Mouse (Mus musculus): Measurements from ENCODE around the gene Ttc34.

The Ttc34 gene

GRCm38 (mm10) chr4:154856882-154857281 lies 19.6 kb downstream of the Ttc34 start:
- DNase-seq (ENCODE audit: low read depth, low spot score), result no peak

GRCm38 (mm10) chr4:154857366-154858240 lies 20.3 kb downstream of the Ttc34 start:
- DNase-seq (ENCODE audit: low read depth, low spot score), result no peak

DNA sequence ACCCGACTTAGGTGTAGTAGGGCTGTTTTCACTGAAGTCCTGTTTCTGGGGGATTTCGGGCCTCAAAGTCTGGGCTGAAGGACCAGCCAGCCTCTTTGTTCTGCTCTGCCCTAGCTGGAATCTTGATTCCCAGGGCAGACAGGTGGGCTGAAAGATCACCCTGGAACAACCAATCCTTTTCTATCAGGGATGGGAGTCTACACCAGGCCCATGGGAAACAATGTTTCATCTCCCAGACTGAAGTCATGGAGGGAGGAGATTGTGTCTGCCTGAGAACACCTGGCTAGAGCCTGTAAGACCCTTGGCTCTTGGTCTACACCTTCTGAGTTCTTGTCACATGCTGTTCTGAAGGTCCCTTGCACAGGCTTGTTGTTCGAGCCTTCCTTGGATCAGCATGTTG lies 21.3 kb downstream of the Ttc34 start:
- DNase-seq (ENCODE audit: low read depth, low spot score), result no peak

DNA sequence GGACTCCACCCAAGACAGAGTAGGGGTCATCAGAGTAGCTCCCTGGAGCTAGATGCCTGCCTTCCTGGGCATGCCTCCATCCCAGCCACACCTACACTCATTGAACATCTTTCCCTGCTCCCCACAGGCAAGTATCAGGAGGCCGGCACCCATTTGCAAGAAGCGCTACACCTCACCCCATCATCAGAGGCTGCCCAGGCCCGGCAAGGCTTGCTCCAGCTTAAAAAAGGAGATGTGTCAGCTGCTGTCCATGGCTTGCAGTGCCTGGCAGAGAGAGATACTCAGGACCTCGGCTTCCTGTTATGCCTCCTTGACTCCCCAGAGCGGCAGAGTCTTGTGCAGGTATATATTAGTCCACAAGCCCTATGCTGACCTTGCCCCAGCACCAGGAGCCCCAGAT lies 24.7 kb downstream of the Ttc34 start:
- no peak for DNase-seq (ENCODE audit: low read depth, low spot score)

GRCm38 (mm10) chr4:154863436-154863935 lies 26.2 kb downstream of the Ttc34 start:
- DNase-seq (ENCODE audit: low read depth, low spot score), result no peak

DNA sequence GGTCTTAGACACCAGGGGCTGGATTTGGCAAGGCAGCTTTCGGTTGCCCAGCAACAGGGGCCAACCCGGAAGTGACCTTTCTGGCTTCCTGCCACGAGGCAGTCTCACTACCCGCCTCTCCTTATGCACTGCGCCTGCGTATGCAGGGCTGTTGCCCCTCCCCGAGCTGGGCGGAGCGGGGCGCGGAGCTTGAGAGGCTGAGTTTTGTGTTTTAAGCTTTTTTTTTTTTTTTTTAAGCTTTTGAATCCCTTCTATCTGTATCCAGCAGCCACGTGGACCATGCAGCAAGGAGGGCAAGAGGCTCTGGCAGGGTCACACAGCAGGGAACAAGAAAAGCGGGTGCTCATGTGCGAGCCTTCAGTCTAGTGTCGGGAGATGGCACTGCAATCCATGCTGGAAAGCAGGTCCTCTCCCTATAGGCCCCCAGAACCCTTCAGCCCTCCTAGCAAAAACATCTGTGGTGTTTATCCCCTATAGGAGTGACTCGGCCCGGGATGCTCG lies 27.1 kb downstream of the Ttc34 start:
- peak; percentile 79 for DNase-seq (ENCODE audit: low read depth, low spot score)

GRCm38 (mm10) chr4:154864961-154865760 lies 27.9 kb downstream of the Ttc34 start:
- no peak for DNase-seq (ENCODE audit: low read depth, low spot score)

DNA sequence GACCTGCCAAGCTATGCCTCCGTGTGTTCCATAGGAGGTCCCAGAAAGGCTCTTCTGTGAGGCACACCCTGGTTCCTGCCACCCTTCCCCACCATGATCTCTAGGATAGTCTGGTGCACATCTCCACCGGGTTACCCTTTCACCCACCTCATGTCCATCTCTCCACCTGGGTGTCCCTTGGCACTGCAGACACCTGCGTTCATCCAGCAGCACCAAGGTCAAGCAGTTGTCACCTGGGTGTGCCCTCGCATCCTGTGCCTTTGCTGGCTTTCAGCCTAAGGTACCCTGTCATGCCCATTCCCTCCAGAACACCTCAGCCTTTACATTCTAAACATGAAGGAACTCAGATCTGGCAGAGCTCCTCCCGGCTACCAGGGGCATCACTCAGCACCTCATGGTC lies 29.1 kb downstream of the Ttc34 start:
- no peak for DNase-seq (ENCODE audit: low read depth, low spot score)

DNA sequence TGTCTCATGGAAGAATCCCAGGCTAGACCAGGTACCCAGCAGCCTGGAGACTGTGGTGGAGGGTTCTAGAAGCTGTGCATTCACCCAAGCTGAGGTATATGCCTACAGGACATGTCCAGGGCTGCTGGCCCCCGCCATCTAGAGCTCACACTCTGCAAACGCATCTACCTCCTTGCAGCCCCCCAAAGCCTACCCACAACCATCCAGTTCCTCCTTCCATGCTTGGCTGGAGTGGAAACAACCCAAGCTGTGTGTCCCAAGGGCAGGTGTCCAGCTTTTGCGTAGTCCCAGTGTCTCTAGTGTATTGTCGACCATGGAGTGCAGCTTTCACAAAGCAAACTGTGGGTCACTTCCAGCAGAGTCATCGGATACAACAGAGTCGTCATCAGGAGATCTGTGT lies 30.0 kb downstream of the Ttc34 start:
- no peak for DNase-seq (ENCODE audit: low read depth, low spot score)

GRCm38 (mm10) chr4:154869440-154869839 lies 32.2 kb downstream of the Ttc34 start, which contains the start of gene Mmel1:
TSS of gene Mmel1 (plus strand) at chr4:154869585.
- no peak for DNase-seq (ENCODE audit: low read depth, low spot score)

- no peak for DNase-seq (ENCODE audit: low read depth, low spot score)
Measured at GRCm38 (mm10) chr4:154870721-154871120, 33.5 kb downstream of the Ttc34 start.

DNA sequence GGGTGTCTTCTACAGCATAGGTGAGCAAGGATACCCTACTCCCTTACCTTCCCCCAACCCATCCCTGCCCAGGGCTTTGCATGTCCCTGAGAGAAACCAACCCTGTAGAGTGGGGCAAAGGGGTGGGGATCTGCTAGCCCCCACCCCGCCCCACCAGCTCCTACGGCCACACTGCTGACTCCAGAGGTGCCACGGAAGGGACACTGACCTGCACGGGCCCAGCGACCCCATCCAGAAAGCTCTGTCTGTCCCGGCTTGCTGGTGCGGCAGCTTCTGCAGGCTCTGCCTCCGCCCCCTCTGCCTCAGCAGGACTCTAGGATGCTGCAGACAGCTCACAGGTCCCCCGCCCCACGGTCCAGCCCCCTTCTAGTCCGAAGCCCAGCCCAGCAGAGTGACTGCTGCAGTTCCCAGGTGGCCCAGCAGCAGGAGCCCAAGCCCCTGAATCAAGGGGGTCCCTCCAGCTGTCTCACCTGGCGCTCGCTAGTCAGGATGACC lies 34.5 kb downstream of the Ttc34 start:
- DNase-seq (ENCODE audit: low read depth, low spot score), result no peak

DNA sequence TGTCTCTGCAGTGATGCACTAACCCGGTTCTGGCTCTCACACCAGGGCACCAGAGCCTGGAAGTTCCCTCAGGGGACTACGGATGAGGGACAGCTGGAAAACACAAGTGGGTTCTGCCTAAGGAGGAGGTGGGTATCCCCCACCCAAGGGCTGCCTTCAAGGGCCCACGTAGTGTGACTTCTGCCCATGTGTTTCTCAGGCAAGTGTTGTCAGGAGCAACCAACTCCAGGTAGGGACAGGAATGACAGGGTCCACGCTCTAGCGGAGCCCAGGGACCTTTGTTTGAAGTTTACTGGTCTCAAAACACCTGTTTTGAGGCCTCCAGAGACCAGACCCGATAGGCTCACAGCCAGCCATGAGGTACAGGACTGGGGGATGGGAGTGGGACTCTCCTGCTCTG lies 35.9 kb downstream of the Ttc34 start:
- DNase-seq (ENCODE audit: low read depth, low spot score), result no peak

GRCm38 (mm10) chr4:154877864-154878548 lies 40.7 kb downstream of the Ttc34 start:
- DNase-seq (ENCODE audit: low read depth, low spot score), result peak; percentile 96

DNA sequence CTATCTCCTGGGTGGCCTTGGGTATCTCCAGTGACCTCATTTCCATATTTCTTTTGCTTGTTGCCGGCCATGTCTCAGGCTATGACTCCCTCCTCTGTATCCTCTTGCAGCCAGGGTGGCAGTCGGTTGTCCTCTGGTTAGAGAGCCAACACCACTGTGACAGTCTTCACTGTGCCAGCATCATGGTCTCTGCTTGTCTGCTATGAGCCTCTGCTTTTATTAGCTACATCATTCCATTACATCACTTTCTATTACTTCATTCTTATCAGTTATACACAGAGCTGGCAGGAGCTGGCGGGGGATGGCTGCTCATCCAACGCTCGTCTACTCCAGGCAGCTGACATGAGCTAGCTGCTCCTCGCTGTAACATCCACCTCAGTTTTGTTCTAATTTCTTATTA lies 43.5 kb downstream of the Ttc34 start:
- no peak for DNase-seq (ENCODE audit: low read depth, low spot score)

DNA sequence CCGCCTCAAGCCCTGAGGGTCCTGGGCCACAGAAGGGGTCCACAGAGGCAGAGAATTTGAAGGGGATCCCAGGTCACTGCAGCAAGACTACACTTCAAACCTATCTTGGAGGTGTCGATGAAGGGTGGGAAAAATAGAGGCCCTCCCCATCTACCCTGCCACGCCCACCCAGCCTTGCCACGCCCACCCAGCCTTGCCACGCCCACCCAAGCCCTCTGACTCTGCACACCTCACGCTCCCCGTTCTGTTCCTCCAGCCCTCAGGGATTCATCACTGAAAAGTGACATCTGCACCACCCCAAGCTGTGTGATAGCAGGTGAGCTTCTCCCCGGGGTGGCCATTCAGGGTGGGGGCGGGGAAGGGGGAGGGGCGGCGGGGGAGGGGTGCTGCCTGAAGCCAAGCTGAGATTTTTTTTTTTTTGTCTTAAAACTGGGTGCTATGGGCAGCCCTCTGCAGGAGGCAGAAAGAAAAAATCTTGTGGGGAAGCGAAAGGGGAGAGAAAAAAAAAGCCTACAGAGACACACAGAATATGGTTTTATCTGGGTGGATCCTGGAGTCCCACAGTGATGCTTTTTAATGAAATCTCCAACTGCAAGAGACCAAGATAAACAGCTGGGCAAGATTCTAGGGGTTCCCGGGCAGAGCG lies 44.9 kb downstream of the Ttc34 start:
- DNase-seq (ENCODE audit: low read depth, low spot score), result no peak

DNA sequence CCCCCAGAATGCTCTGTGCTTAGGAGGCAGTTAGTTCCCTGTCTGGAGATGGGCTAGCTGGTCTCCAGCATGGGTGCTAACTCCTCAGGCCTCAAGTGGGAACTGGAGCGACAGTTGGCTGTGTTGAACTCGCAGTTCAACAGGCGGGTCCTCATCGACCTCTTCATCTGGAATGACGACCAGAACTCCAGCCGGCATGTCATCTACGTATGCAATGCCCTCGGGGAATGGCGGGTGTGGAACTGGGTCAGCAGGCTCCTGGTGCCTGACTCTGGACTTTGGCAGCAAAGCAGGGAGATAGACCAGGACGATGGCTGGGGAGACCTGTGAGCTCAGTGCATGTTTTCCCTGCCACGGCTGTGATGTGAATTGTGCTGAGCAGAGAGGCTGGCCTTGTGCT lies 48.2 kb downstream of the Ttc34 start:
- DNase-seq (ENCODE audit: low read depth, low spot score), result no peak

GRCm38 (mm10) chr4:154886876-154887592 lies 49.8 kb downstream of the Ttc34 start:
- DNase-seq (ENCODE audit: low read depth, low spot score), result no peak

- no peak for DNase-seq (ENCODE audit: low read depth, low spot score)
Measured at GRCm38 (mm10) chr4:154887593-154888250, 50.5 kb downstream of the Ttc34 start.

GRCm38 (mm10) chr4:154890887-154891286 lies 53.6 kb downstream of the Ttc34 start:
- DNase-seq (ENCODE audit: low read depth, low spot score), result no peak
